Mouse (Mus musculus) layer of hippocampus, adult 9-11 months (tissue): ENCODE data around the gene Ids.
"Not testable (repeated sequence)": the region's sequence is repeated elsewhere in the genome, so short reads cannot be mapped to it uniquely, and the experiment has no call there.

Experiments
- DNase-seq: peaks from one replicate; pipeline ENCODE4 v3.0.0; 2022

Ids gene

GRCm38 (mm10) chrX:70364661-70365613 is at the start of gene Ids:
Gene Ids (minus strand): TSS chrX:70365084.
- peak; percentile 88 for DNase-seq

GRCm38 (mm10) chrX:70392636-70393035 is 27.8 kb upstream of the Ids start:
- DNase-seq = not testable (repeated sequence)

- no peak for DNase-seq
These were observed 21.1 kb upstream of the Ids start for GRCm38 (mm10) chrX:70385962-70386351.

- peak; percentile 85 for DNase-seq
These were observed 20.5 kb upstream of the Ids start, which contains the start of gene 1110012L19Rik for GRCm38 (mm10) chrX:70385276-70385961. Gene 1110012L19Rik (plus strand): TSS chrX:70385877.

GRCm38 (mm10) chrX:70384917-70385275 is 20.0 kb upstream of the Ids start:
- DNase-seq = no peak

- not testable (repeated sequence) for DNase-seq
These were observed 9.7 kb upstream of the Ids start for GRCm38 (mm10) chrX:70374469-70375110.

GRCm38 (mm10) chrX:70369758-70370157 is 4.9 kb upstream of the Ids start:
- not testable (repeated sequence) for DNase-seq

GRCm38 (mm10) chrX:70364202-70364601 is 682 bp downstream of the Ids start:
- no peak for DNase-seq

GRCm38 (mm10) chrX:70363446-70363845 is 1.4 kb downstream of the Ids start:
- DNase-seq = no peak

- peak; percentile 14 for DNase-seq
These were observed 1.9 kb downstream of the Ids start for GRCm38 (mm10) chrX:70362985-70363384.

GRCm38 (mm10) chrX:70330202-70330843 is 34.6 kb downstream of the Ids start:
- peak; percentile 48 for DNase-seq

GRCm38 (mm10) chrX:70328530-70329143 is 36.2 kb downstream of the Ids start:
- peak; percentile 56 for DNase-seq

- DNase-seq = no peak
These were observed 37.2 kb downstream of the Ids start for GRCm38 (mm10) chrX:70327656-70328055.

GRCm38 (mm10) chrX:70319254-70319653 is 45.6 kb downstream of the Ids start:
- DNase-seq = no peak

- no peak for DNase-seq
These were observed 49.8 kb downstream of the Ids start for GRCm38 (mm10) chrX:70314949-70315641.
